Mouse (Mus musculus) liver, embryonic 11.5 days (tissue): ENCODE measurements at regions not wholly inside any gene's neighbourhood (a gene's known extent, or its start where the extent isn't known, plus 50 kb on each side); places are given as distances from the start of the nearest gene placed in this dataset.

Source experiments
- ATAC-seq: fragments of 200-750 bp; cut with Nextera tagmentation; replicated peaks from 2 replicates; pipeline ENCODE4 v1.8.0; 2017; ENCODE audit warnings: moderate number of reproducible peaks, mild to moderate bottlenecking, moderate TSS enrichment, moderate library complexity; ENCODE audit not compliant: low FRiP score
- DNase-seq: peaks from one replicate; pipeline ENCODE4 v3.0.0-alpha.2; 2017; ENCODE audit warnings: low spot score
- H3K27ac ChIP-seq: fragments of 300-500 bp; sonication (generic); 2 replicates; pipeline ENCODE4 v1.5.1; 2014; ENCODE audit warnings: mild to moderate bottlenecking, low read depth, low read length, control low read depth
- H3K27me3 ChIP-seq: fragments of 300-500 bp; sonication (generic); replicated peaks from 2 replicates; pipeline ENCODE4 v1.6.1; 2014; ENCODE audit warnings: low read length, mixed read lengths; ENCODE audit not compliant: control insufficient read depth, insufficient read depth
- H3K36me3 ChIP-seq: fragments of 300-500 bp; sonication (generic); 2 replicates; pipeline ENCODE4 v1.6.1; 2014; ENCODE audit warnings: mild to moderate bottlenecking, low read length, moderate library complexity, mixed read lengths; ENCODE audit not compliant: control insufficient read depth, insufficient read depth
- H3K4me1 ChIP-seq: fragments of 300-500 bp; sonication (generic); replicated peaks from 2 replicates; pipeline ENCODE4 v1.6.1; 2014; ENCODE audit warnings: low read length, mixed read lengths; ENCODE audit not compliant: control insufficient read depth, insufficient read depth
- H3K4me2 ChIP-seq: fragments of 300-500 bp; sonication (generic); 2 replicates; pipeline ENCODE4 v1.6.1; 2014; ENCODE audit warnings: mild to moderate bottlenecking, control low read depth, moderate library complexity
- H3K4me3 ChIP-seq: fragments of 300-500 bp; sonication (generic); 2 replicates; pipeline ENCODE4 v1.5.1; 2014; ENCODE audit warnings: low read depth, low read length, control low read depth
- H3K9ac ChIP-seq: fragments of 300-500 bp; sonication (generic); 2 replicates; pipeline ENCODE4 v1.6.1; 2014; ENCODE audit warnings: low read depth, low read length, control low read depth
- H3K9me3 ChIP-seq: fragments of 300-500 bp; sonication (generic); 2 replicates; pipeline ENCODE4 v1.6.1; 2016; ENCODE audit warnings: low read length, inconsistent platforms, mixed read lengths; ENCODE audit not compliant: control insufficient read depth
- WGBS: fragments of 180-500 bp; shearing (Covaris S2); extraction: QIAGEN DNeasy Blood & Tissue Kit; methylation state at CpG from one replicate; pipeline ENCODE4 v1.1.7; 2014; 5-methylcytosine and 5-hydroxymethylcytosine counted together

DNA sequence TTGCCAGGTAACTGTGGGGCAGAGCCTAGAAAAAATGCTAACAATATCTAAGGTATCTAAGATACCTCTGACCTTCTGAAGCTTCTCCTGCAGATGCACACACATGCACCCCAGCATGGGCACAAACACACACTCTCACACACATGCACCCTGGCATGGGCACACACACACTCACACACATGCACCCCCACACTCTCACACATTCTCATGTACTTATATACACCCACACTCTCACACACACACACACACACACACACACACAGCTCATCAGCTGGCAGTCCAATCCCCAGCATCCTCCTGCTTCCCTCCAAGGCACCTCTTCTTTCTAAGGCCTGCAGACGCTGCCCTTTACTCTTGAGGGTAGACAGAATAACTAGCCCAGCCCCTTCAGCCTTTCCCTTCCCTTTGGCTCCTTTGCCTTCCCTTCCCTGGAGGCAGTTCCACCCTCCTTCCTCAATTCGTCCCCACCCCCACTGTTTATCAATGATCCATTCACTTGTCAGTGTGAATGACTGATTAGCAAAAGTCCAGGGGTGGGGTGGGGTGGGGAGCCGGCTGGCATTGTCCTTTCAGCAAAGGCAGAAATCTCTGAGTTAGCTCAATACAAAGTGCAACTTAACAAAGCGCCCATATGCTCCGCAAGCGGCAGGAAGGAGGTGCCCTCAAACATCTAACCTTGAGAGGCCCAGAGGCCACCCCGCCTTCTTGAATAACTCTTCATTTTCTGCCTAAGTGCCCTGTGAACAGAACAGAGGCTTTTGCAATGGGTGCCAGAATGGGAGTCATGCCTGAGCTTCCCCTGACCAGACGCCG is 102.1 kb downstream of the Gm9376 start:
- H3K4me3 ChIP-seq, result no peak overlapping the region
- no peak for ATAC-seq
- no peak for DNase-seq
- H3K4me1 ChIP-seq, result peaks cover 3% of the 10 kb centered on the region
- no peaks in the 10 kb centered on the region for H3K36me3 ChIP-seq
- H3K9ac ChIP-seq, result no peak overlapping the region
- no peaks in the 10 kb centered on the region; the same call in 1 of the 2 replicates for H3K27me3 ChIP-seq
- peak overlapping the region; percentile 22; the same call in 1 of the 2 replicates for H3K4me2 ChIP-seq
- 19% methylated on average over 9 of the region's 9 CpGs for WGBS
- no peaks in the 10 kb centered on the region for H3K9me3 ChIP-seq
- H3K27ac ChIP-seq, result no peak overlapping the region

DNA sequence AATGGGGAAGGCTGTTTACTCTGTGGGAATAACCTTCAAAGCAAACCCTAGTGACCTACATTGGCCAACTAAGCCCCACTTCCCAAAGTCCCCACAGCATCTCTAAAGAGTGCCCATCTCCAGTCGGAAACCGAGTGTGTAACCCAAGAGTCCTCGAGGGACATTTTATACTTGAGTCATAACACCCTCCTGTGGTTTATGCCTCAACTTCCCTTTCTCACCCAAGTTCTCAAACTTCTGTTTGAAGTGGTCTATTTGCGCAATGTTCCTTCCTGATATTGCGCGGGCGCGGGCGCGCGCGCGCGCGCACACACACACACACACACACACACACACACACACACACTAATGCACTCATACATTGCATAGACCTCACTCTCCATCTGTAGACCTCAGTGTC is 104.6 kb downstream of the Gm9376 start:
- no peak overlapping the region for H3K4me2 ChIP-seq
- H3K9me3 ChIP-seq, result no peaks in the 10 kb centered on the region
- H3K36me3 ChIP-seq, result no peaks in the 10 kb centered on the region
- DNase-seq (no peak), ATAC-seq (no peak)
- no peak overlapping the region for H3K9ac ChIP-seq
- H3K27me3 ChIP-seq, result no peaks in the 10 kb centered on the region; the same call in 1 of the 2 replicates
- 59% methylated on average over 15 of the region's 15 CpGs for WGBS
- H3K4me1 ChIP-seq, result peaks cover 3% of the 10 kb centered on the region
- no peak overlapping the region for H3K4me3 ChIP-seq
- H3K27ac ChIP-seq, result no peak overlapping the region

DNA sequence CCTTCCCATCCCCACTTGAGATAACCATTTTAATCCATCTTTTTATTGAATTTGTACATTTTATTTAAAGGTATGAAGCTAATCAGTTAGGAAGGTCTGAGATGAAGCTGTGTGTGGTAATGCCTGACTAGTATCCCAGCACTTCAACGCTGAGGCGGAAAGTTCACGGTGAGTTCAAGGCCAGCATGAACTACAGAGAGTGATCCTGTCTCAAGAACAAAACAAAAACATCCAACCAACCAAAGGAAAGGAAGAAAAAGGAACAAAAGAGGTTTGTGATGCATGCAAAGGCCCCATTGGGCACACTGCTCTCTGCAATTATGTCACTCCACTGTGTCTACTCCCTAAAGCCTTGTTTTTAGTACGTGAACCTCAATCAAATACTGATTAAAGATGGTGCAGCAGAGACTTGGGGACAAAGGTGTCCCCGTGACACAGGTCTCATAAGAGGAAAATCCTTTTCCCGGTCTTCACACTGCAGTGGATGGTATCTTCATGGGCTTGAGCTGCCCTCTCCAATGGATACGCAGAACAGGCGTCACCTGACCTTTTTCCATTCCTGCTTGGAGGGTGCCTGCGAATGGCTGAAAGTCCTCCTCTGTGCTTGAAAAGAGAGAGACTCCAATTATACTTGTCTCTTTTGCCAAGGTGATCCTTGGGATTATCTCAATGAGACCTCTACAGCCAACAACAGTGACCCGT is 108.2 kb downstream of the Gm9376 start:
- Histone ChIP-seq H3K36me3 (no peaks in the 10 kb centered on the region), H3K9ac (no peak overlapping the region), H3K9me3 (no peaks in the 10 kb centered on the region), H3K4me3 (no peak overlapping the region), H3K4me2 (no peak overlapping the region), H3K4me1 (no peaks in the 10 kb centered on the region), H3K27ac (no peak overlapping the region), H3K27me3 (no peaks in the 10 kb centered on the region)
- DNase-seq (no peak), ATAC-seq (no peak)
- WGBS, result 86% methylated on average over 10 of the region's 10 CpGs

DNA sequence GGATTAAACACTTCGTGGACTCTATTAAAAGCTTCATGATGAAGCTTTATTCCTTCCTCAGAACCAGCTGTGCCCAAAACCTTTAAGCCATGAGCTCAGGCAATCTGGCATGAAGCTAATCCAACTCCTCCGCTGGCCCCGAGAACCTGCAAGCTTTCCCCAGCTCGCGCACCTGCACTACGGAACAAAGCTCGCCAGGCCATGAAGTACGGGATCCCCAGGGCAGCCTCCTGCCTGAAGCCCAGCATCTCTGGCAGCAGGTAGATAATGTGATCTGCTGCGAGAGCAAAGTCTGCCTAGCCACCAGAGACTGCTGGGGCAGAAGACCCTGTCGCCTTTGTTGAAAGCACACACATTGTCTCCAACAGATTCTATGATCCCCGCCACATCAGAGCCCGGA is 108.9 kb downstream of the Gm9376 start:
- H3K9ac ChIP-seq, result no peak overlapping the region
- no peaks in the 10 kb centered on the region for H3K4me1 ChIP-seq
- no peak for ATAC-seq
- H3K27me3 ChIP-seq, result no peaks in the 10 kb centered on the region
- no peaks in the 10 kb centered on the region for H3K9me3 ChIP-seq
- no peak overlapping the region for H3K4me3 ChIP-seq
- H3K36me3 ChIP-seq, result no peaks in the 10 kb centered on the region
- no peak overlapping the region for H3K4me2 ChIP-seq
- 89% methylated on average over 12 of the region's 12 CpGs for WGBS
- no peak overlapping the region for H3K27ac ChIP-seq
- no peak for DNase-seq

DNA sequence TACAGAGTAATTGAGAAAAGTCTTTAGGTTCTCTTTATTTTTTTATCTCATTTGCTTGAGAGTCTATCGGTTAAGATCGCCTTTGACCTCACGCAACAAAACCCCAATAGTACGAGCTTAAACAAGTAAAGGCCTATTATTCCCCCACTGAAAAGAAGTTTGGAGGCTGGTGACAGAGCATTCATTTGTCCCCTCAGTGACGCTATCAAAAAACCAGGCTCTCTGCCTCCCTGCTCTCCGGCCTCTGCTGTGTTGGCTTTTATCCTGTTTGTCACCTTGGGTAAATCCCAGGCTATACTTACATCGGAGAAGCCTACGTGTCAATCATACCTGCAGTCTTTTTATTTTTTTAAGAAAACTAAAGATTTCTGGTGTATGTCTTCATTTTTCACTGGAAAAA is 112.9 kb downstream of the Gm9376 start:
- Histone ChIP-seq H3K4me3 (no peak overlapping the region), H3K27me3 (no peaks in the 10 kb centered on the region), H3K4me1 (no peaks in the 10 kb centered on the region), H3K36me3 (no peaks in the 10 kb centered on the region), H3K9me3 (no peaks in the 10 kb centered on the region), H3K4me2 (no peak overlapping the region), H3K27ac (no peak overlapping the region), H3K9ac (no peak overlapping the region)
- WGBS, result 85% methylated on average over 8 of the region's 8 CpGs
- DNase-seq, result no peak
- ATAC-seq, result no peak

DNA sequence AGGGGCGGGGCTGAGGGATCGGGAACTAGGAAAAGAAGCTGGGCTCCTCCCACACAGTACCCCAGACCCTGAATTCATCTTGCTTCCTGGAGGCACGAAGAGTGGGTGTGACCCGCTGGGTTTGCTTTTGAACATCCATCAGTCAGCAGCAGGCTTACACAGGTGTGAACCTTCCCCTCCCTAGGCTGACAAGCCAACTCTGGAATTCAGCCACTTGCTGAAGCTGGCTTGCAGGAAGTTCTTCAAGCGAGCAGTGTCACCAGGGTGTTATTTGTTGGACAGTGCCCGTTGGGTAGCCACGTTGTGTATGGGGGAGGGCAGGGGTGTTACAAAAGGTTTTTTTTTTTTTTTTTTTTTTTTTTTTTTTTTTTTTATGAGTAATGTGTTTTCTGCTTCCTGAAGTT is 118.8 kb downstream of the Gm9376 start:
- no peaks in the 10 kb centered on the region for H3K9me3 ChIP-seq
- WGBS, result 15% methylated on average over 7 of the region's 7 CpGs
- no peak; the same call in 1 of the 2 replicates for ATAC-seq
- H3K9ac ChIP-seq, result no peak overlapping the region
- no peaks in the 10 kb centered on the region for H3K36me3 ChIP-seq
- no peak for DNase-seq
- H3K27me3 ChIP-seq, result no peaks in the 10 kb centered on the region
- no peak overlapping the region for H3K4me3 ChIP-seq
- H3K27ac ChIP-seq, result no peak overlapping the region
- no peaks in the 10 kb centered on the region for H3K4me1 ChIP-seq
- peak overlapping the region; percentile 35 for H3K4me2 ChIP-seq

DNA sequence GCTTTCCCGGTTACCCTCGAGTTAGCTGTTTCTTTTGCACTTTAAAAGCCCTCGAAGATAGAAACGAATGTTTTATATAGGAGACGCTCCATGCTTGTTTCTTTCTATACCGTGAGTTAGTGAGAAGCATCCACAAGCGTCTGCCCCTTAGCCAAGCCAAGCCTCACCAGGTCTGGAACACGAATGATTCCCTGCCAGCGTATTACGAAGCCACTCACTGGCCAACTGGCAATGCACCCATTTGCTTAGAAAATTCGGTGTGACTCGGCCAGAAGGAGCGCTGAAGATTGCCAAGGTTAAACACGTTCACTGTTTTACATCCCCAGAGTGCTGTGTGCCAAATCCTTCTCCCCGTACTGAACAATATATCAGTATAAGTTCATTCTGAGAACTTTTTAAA is 121.3 kb downstream of the Gm9376 start:
- Histone ChIP-seq H3K36me3 (no peaks in the 10 kb centered on the region), H3K27me3 (no peaks in the 10 kb centered on the region), H3K9me3 (no peaks in the 10 kb centered on the region), H3K4me2 (no peak overlapping the region), H3K27ac (no peak overlapping the region), H3K9ac (no peak overlapping the region), H3K4me1 (no peaks in the 10 kb centered on the region), H3K4me3 (no peak overlapping the region)
- ATAC-seq (no peak), DNase-seq (no peak)
- 81% methylated on average over 15 of the region's 15 CpGs for WGBS

DNA sequence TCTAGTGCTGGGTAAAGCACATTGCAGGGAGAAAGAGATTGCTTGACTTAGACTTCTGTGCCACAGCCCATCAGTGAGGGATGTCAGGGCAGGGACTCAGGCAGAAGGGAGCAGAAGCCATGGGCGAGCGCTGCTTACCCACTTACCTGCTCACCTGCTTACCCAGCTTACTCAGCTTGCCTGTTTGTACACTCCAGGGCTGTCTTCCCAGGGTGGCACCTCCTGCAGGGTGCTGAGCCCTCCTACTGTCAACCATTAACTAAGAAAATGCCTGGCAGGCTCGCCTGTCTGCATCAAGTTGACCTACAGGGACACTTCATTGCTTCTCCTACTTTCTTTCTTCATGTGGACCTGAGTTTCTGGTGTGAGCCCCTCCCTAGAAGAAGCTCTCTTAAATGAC is 124.0 kb downstream of the Gm9376 start:
- no peak for DNase-seq
- 52% methylated on average over 3 of the region's 3 CpGs for WGBS
- H3K27me3 ChIP-seq, result no peaks in the 10 kb centered on the region
- H3K4me2 ChIP-seq, result no peak overlapping the region
- no peak overlapping the region for H3K9ac ChIP-seq
- no peaks in the 10 kb centered on the region for H3K36me3 ChIP-seq
- ATAC-seq, result no peak
- no peaks in the 10 kb centered on the region for H3K9me3 ChIP-seq
- no peaks in the 10 kb centered on the region for H3K4me1 ChIP-seq
- no peak overlapping the region for H3K27ac ChIP-seq
- H3K4me3 ChIP-seq, result no peak overlapping the region

DNA sequence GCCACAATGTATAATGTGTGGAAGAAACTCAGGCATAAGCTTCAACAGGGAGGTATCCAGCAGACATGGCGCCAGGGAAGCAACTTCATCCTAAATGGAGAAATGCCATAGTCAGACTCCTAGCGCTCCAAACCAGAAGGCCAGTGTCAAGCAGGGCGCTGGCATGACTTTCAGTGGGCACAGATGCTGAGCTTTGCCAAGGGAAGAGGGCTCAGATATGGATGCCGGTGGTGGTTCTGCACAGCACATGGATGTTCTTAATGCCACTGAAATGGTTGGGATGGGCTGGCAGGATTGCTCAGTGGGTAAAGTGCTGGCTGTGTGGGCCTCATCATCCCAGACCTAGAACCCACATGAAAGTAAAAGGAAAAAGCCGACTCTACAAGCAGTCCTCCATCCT is 124.8 kb downstream of the Gm9376 start:
- Histone ChIP-seq H3K4me3 (no peak overlapping the region), H3K9ac (no peak overlapping the region), H3K27ac (no peak overlapping the region), H3K4me2 (no peak overlapping the region), H3K36me3 (no peaks in the 10 kb centered on the region), H3K9me3 (no peaks in the 10 kb centered on the region), H3K4me1 (no peaks in the 10 kb centered on the region), H3K27me3 (no peaks in the 10 kb centered on the region)
- ATAC-seq, result no peak
- DNase-seq, result no peak
- 81% methylated on average over 5 of the region's 5 CpGs for WGBS
